Mouse (Mus musculus) lung, postnatal 14 days (tissue): Measurements from ENCODE around the gene Gfod1.

Experiments
- DNase-seq: peaks from one replicate; pipeline ENCODE4 v3.0.0; 2021

Gfod1 gene

DNA sequence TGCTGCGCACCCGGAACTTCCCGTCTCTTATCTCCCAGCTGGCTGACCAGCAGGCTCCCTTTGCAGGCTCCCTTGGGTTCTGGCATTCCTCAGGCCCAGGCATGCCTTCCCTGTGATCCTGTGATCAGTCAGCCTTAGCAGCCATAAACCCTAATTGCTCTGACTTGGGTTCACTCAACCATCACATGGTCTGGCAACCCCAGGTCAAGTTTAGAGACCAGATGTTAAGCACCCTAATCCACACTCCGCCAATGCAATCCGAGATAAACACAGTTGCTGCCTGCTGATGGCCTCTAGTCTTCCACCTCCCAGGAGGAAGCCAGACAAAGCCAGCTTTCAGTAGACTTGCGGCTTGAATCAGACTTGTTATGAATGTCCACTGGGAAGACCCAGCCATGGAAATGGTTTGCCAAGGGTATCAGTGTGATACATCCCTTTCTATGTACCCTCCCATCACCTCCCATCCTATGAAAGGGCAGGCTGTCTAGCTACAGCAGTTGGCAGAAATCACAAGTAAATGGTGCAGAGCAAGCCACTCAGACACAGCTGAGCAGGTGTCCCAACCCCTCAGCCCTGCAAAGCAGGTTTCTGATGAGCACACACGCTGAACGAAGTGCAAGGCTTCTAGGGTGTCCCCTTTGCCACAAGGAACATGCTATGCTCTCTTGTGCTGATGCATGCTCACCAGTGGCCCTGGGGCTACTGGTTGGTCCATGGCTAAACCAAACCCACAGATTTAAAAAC is 157.3 kb downstream of the Gfod1 start:
- no peak for DNase-seq
